Mouse (Mus musculus) kidney, adult 9 months (tissue): ENCODE results near the gene Rfx2.

ENCODE experiments used
- DNase-seq: peaks from one replicate; pipeline ENCODE4 v3.0.0; 2022

The Rfx2 gene

DNA sequence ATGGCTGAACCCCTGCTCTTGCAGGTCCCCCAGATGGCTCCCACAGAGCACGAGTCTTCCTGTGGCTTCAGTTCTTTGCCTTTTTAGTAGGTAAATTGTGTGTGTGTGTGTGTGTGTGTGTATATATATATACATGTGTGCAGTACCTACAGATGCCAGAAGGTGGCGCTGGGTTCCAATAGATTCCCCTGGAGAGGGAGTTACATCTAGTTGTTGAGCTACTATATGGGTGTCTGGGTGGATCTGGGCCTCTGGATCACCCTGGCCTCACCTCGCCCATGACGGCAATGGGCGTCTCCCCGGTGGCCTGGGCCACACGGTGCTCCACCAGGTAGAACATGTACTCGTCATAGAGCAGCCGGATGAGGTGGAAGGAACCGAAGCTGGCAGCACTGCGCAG, 53.2 kb downstream of the Rfx2 start:
- no peak for DNase-seq

DNA sequence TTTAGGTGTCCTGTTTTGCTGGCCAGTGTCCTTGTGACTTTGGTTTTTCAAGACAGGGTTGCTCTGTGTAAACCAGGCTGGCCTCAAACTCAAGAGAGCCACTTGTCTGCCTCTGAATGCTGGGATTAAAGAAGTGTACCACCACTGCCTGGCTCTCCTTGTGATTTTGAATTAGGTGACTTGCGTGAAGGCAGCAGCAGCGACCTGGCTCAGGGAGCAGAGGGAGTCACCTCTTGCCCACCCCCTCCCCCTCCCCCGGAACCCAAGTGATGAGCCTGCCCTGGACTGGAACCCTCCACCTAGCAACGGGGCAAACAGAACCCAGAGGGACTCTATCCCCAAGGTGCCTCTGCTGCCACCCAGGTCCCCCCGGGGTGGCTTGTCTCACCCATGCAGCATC, 60.9 kb downstream of the Rfx2 start, which contains the start of gene Prr22:
TSS of gene Prr22 (plus strand) at position 301 of the 400 bp plus-strand sequence.
- no peak for DNase-seq

DNA sequence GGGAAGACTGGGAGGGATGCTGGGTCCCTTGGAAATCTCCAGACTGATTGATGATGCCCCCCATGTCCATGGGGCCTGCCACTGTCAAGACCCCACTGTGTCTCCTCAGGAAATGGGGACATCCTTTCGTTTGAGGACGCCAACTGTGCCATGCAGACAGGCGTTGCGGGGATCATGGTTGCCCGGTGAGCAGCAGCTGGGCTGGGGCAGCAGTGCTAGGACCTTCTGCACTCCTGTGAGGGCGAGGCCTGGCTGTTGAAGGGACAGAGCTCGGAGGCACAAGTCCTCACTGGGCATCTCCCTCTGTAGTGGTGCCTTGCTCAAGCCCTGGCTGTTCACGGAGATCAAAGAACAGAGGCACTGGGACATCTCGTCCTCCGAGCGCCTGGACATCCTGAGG, 61.9 kb downstream of the Rfx2 start:
- DNase-seq: no peak

DNA sequence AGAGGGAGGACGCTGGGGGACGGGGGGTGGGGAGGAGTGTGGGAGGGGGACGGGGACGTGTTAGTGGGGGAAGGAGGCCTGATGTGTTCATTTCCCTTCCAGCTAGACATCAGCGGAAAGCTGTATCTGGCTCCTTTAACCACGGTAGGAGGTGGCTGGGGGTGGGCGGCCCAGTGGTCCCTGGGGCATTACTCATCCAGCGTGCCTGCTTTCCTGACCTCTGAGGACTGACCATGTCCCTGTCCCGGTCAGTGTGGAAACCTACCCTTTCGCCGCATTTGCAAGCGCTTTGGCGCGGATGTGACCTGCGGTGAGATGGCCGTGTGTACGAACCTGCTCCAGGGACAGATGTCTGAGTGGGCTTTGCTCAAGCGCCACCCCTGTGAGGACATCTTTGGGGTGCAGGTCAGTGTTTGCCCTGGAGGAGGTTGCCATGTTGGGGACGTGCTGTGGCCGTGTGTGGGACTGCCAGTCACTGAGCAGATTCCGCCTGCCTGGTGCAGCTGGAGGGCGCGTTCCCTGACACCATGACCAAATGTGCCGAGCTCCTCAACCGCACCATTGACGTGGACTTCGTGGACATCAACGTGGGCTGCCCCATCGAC, 63.2 kb downstream of the Rfx2 start:
- no peak for DNase-seq

DNA sequence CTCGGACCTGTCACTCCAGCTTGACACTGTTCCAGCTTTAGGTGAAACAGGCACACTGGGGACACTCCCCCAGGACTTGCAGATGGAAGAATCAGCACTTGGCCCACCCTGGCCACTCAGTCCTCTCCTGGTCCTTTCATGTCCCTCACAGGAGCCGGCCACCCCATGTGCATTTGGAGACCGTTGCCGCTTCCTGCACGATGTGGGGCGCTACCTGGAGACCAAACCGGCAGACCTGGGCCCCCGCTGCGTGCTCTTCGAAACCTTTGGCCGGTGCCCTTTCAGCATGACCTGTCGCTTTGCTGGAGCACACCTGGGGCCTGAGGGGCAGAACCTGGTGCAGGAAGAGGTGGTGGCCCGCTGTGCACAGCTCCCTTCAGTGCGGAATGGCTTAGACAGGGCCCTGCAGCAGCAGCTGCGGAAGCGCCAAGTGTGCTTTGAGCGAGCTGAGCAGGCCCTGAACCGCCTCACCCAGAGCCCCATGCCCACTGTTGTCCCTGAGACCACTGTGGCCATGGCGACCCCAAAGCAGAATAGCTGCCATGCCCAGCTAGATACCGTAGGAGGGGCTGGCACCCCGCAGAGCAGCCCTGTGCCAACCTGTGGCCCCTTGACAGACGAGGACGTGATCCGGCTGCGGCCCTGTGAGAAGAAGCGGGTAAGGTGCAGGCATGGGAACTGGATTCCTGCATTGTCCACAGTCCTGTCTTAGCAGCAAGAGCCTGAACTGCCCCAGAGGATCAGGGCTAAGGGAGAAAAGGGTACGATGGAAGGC, 64.0 kb downstream of the Rfx2 start:
- no peak for DNase-seq

DNA sequence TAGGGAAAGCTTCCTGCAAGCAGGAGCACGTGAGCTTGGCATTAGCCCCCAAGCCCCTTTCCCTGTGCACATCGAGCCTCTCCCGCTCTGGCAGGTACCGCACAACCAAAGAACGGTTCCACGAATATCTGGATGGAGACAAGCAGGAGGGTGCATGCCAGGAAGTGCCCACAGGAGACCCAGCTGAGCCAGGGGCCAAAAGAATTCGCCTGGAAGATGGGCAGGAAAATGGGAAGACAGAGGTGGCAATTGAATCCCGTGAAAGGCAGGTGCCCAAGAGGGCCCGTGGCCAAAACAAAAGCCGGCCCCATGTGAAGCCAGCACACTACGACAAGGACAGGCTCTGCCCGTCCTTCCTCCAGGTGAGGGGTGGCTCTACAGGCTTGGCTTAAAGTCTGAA, 65.4 kb downstream of the Rfx2 start:
- no peak for DNase-seq

DNA sequence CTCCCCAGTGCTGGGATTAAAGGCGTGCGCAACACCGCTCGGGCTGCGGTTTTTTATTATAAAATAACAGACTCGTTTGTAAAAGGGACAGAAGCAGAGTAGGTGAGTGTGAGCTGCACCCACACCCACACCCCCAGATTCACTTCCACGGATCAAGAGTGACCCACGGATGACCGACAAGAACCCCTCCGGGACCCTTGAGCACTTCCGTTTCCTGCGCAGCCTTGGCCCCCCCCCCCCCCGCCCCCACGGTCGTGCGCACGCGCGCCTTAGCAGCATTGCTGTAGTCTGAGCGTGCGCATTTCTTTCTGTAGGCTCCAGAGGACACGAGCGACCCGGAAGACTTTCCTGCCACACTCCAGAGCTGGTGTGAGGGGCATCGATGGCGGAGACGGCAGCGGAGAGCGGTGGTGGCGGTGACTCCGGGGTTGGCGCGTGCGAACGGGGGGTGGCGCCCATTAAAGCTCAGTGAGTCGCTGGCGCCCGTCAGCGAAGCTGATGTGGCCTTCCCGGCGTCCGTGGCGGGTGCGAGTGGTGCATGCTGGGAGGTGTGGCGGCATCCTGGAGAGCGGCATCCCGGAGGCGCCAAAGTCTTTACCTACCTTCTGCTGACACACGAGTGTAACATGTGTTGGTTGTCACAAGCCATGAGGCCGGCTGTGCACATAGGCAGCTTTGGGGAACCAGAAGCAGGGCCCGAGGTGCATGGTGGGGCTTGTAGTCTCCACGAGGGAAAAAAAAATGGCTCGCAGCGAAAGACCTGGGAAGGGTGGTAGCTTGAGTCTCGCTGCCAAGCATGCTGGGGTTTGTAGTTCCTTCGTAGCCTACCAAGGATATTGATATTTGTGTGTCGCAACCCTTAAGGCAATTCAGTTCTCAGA, 66.1 kb downstream of the Rfx2 start, which contains the start of gene Dus3l:
TSS of gene Dus3l (plus strand) at position 284 of the 881 bp plus-strand sequence.
- peak; percentile 93 for DNase-seq

DNA sequence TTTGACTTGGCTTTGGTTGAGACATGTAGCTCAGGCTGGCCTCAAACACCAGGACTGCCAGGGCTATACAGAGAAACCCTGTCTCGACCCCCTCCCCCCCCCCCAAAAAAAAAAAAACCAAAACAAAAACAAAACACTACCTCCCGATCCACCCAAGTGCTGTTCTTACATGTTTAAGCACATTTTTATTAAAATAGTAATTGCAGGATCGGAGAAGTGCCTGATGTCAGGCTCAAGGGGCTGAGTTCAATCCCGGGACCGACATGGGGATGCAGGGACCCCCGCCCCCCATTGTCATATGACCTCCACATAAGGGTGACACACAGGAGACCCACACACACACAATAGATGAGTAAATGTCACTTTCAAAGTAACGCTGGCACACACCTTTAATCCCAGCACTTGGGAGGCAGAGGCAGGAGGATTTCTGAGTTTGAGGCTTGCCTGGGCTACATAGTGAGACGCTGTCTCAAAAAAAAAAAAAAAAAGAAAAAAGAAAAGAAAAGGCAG, 67.0 kb downstream of the Rfx2 start:
- DNase-seq: no peak

DNA sequence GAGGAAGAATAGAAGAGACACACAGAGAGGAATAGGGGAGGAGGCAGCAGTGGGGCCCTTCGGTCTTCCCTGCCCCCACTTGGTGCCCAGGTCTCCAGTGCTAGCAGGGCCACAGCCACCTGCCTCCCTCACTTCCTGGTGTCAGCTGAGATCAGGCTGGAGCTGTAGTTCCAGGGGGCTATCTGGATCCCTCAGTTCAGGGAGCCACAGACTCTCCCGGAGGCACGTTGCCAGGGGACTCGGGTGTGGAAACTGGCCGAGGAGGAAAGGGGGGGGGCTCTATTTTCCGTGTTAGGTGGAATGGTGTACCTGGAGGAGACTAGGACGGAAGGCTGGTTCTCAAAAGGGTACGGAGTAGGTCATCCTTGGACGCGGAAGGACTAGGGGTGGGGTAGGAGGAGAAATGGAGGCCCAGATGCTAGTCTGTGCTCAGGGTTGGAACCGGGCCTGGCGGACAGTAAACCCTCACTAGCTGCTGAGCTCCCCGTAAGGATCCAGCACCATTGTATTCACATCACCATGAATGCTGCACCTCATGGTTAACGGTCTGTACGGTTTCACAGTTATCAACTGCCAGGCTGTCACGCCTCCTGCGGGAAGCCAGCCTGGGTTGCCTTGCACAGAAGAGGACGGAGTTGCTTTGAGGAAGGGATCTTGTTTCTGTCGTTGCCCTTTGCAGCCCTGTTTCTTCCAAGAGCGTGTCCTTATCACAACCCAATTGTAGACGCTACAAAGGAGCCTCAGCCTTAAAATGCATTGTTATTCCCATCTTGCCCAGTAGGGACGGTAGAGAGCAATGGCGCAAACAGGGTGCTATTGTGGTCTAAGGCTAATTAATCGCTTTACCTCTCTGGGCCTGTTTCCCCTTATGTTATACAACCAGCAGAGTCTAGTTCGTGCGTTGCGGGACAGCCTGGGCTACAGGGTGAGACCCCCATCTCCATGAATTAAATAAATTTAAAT, 67.8 kb downstream of the Rfx2 start:
- peak; percentile 83 for DNase-seq

DNA sequence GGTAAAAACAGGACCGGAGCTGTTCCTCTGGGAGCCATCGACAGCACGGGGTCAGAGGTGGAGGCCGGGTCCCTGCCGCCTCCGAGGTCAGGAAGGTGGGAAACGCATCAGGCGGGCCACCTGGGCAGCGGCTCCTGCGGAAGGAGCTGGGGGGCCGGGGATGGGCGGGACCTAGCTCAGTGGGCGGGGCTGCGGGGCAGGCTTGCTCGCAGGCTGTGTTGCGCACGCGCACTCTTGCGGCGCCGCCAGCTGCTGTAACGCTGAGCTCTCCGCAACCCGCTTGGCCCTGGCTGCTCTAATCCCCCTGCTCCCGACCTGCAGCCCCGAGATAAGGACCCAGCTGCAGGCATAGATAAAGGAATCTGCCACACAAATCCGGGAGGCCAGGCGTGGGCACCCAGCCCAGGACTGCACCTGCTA, 68.8 kb downstream of the Rfx2 start:
- peak; percentile 86 for DNase-seq

DNA sequence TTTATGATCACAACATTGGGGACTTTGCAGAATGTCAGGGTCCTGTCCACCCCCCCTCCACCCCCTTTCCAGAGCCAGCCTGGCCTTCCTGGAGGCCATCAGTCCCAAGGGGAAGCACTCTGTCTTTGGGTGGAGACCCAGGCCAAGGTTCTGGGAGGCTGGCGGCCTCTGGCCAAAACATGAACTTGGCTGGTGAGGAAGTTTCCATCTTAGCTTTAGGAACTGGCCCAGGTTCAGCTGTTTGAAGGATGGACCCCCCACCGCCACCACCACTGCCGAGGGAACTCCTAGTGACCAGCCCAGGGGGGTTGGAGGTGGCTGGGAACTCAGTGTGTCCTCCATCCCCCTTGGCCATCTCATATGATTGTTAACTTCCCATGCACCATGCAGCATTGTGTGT, 69.7 kb downstream of the Rfx2 start:
- no peak for DNase-seq

DNA sequence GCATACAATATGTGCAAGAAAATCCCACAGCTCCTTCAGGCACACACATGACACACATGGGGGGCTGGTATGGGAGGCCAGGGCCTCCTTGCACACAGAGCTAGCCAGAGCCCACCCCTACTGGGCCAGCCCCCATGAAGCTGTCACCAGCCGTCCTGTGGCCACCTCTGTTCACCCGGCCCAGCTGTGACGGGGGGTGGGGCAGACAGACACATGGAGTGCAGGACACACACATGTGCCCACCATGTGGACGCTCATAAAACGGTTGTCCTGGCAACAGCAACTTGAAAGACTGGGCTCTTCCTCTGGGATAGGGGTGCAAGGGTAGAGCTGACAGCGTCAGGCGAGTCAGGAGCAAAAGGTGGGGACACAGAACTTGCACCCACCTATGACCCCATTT, 71.6 kb downstream of the Rfx2 start:
- no peak for DNase-seq

DNA sequence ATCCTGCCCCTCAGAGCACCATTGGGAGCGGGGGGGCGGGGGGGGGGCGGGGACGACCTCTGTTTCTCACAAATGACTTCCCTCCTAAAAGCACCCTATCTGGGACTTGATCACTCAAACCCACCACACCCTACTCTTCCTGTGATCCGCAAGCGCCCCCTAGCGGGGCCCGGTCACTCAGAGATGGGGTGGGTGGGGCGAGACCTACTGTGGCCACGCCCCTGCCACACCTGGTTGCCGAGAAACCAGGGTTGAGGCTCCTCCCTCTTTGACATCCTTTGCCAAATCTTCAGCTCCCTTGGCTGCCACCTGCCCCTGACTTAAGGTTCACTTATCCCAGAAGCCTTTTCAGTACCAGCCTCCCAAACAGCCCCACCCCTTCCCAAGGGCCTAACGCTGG, 72.7 kb downstream of the Rfx2 start:
- peak; percentile 95 for DNase-seq

DNA sequence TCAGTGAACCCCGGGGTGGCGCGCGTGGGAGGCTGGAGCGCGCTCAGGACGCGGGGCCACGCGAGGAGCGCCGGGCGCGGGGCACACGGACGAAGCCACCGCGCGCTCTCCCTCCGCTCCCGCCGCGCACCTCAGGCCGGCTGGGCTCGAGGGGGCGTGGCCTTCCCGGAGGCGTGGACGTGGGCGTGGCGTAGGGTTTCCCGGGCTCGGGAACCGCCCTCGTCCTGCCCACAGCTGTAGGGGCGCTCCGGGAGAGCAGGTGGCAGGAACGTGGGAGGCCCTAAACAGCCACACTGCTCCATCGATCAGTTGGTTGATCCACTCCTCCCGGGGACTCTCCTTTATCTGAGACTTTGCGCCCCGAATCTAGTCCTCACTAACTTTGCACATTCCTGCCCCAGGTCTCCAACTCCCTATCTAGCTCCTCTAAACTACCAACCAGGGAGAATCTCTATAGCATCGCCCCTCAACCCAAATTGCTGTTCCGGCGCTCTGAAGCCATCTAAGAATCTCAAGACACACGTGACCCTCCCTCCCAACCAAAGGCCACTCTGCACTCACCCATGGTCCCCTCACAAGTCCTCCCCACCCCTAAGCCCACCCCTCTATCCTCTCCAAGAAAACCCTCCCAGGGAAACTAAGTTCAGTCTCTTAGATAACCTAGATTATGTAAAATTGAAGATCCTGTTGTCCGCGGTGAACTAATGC, 73.2 kb downstream of the Rfx2 start, which contains the start of gene Nrtn:
TSS of gene Nrtn (minus strand) at position 115 of the 708 bp plus-strand sequence.
- DNase-seq: peak; percentile 94

DNA sequence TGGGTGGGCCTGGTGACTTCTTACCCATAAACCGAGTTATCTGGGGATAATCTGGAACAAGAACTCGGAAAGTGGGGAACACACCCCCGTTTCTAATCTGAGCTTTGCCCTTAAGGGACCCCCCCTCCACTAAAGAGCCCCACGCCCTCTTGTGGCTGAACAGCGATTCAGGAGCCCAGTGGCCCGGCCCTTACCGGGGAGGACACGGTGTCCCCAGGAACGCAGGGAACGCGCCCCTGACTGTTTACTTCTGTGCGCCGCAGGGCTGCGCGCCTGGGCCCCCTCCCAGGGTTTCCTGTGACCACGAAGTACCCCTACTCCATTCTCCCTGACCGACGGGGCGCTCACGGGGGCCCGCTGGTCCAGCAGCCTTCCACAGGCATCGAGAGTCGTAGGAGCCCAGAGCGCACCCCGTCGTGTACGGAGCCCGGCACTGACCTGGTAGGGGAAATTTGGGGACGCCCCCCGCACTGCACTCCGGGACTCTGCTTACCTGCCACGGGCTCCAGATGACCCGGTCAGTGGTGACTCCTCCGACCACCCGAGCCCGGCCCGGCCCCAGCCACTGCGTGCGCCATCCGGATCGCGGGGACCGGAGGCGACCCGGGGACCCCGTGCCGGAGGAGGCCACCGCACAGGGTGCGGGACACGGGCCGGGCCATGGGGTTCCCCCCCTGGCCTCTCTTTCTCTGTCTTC, 74.0 kb downstream of the Rfx2 start:
- peak; percentile 51 for DNase-seq

DNA sequence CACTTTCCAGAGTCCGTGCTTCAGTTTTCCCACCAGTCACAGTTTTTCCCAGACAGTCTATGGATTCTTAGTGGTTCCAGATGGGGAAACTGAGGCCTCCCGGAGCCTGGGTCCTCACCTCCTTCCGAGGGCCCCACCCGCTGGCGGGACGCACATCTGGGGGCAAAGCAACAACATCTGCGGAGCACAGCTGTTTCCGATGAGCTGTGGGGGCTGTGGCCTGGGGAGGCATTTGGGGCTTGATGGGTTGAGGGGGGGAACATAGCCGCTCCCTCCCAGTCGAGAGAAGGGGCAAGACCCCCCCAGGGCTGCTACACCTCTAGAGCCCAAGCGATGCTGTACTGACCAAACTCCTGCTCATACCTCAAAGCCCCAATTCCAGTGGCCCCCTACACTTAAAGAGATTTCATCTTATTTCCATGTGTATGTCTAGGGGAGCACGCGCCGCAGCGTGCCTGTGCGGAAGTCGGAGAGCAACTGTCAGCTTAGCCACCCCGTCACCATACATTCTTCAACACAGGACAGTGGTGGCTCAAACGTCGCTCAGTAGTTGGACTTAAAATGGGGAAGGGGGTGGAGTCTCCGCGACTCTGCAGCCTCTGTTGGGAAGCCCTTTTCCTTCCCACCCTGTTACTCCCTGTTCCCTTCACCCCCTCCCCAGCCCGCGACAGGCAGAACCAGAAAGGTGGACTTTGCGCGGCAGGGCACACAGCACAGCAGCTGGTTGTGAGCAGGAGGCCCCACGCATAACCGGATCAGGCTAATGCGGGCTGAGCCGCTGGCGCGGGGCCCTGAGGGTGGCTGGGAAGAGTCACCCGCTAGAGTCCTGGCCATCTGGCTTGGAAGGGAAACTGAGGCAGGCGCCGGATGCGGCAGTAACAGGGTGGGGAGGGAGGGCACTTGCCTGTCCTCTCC, 76.3 kb downstream of the Rfx2 start:
- no peak for DNase-seq

DNA sequence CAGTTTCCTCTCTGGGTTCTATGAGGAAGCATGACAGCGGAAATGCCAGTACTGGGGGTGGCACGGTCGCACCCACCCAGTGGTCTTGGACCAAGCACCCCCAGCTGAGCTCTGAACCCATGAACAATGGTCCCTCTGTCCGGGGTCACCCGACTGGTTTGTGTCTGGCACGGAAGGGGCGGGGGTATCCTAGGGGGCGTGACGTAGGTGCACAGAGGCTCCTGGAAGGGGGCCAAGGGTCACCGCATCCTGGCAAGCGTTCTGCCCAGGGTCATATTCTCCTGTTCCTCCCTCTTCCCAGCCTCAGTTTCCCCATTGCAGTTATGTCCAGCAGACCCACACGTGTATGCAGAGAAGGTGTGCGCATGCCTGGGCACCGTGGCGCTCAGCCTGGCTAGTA, 77.4 kb downstream of the Rfx2 start:
- DNase-seq: no peak

DNA sequence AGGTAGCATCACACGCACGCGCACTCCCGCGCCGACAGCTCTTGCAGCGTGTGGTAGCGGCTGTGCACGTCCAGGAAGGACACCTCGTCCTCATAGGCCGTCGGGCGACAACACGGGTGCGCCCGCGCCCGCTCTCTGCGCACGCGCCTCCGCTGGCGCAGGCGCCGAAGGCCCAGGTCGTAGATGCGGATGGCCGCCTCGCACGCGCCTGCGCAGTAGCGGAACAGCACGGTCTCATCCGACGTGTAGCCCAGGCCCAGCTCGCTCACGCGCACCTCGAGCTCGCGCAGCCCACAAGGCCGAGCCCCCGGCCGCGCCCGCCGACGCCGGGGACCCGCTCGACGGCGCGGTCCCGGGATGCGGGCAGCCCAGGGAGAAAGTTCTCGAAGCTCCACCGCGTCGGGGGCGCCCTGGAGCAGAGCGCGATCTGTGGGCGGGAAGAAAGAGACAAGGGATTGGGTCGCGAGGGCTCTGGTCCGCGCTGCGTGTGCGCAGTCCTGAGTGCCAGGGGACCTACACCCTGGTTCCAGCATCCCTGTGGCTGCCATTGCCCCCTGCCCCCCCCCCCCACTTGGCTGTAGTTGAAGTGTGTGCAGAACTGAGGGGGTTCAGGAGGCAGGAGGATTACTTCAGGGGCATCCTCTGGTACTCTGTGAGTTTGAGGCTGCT, 79.3 kb downstream of the Rfx2 start:
- no peak for DNase-seq

DNA sequence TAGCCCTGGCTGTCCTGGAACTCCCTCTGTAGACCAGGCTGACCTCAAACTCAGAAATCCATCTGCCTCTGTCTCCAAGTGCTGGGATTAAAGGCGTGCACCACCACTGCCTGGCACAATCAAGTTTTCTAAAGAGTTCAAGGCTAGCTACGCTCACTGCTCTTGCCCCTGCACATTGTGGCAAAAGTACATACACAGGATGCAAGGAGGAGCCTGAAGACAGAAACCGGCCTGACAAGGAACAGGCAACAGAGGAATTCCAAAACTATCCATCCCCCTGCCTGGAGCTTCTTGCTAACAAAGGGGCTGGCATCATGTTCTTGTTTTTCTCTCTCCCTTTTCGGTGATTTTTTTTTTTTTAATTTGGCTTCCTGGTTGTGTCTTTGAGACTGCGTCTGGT, 86.6 kb downstream of the Rfx2 start:
- DNase-seq: no peak
